In genomic region chr10:53087811-53088210, GRCm38 (mm10) we compare ENCODE assay signal across 9 mouse cellular contexts.
DNase-seq lines count a peak whose midpoint lies in the region; ATAC-seq lines count a peak whose summit lies in the region.
"Had no signal": no experiment of that assay in that cellular context is flagged by ENCODE, and none has a peak within 500 bp of the region (broad histone marks: within the 10 kb centered on the region; RNA-seq: fewer than 3 reads in every experiment).

No protein-coding gene starts in this region.

- no peaks in the 10 kb centered on the region for H3K27me3 ChIP-seq in forebrain, embryonic 14.5 days (replicated peaks; ENCODE audit: control insufficient read depth, insufficient read depth, low read length)
- H3K27me3 ChIP-seq in forebrain, embryonic 11.5 days (ENCODE audit: control insufficient read depth, insufficient read depth, low read length) = no peaks in the 10 kb centered on the region
- H3K27me3 ChIP-seq: limb, embryonic 15.5 days had no signal

- H3K4me3 ChIP-seq in forebrain, embryonic 14.5 days (ENCODE audit: low read depth, low read length) = no peak overlapping the region
- H3K4me3 ChIP-seq in forebrain, embryonic 11.5 days (ENCODE audit: low read depth, low read length) = no peak overlapping the region
- H3K4me3 ChIP-seq: limb, embryonic 15.5 days had no signal

- WGBS in forebrain, embryonic 14.5 days = 88% methylated on average over 1 of the region's 1 CpGs
- 91% methylated on average over 1 of the region's 1 CpGs for WGBS in forebrain, embryonic 11.5 days

- no peaks in the 10 kb centered on the region for H3K9me3 ChIP-seq in forebrain, embryonic 14.5 days (replicated peaks; ENCODE audit: control insufficient read depth, low read length)
- H3K9me3 ChIP-seq in forebrain, embryonic 11.5 days (ENCODE audit: control insufficient read depth, low read length) = no peaks in the 10 kb centered on the region
- H3K9me3 ChIP-seq: limb, embryonic 15.5 days had no signal

- H3K36me3 ChIP-seq in forebrain, embryonic 14.5 days (ENCODE audit: control insufficient read depth, insufficient read depth, low read length) = no peaks in the 10 kb centered on the region; the same call in 1 of the 2 replicates
- H3K36me3 ChIP-seq in forebrain, embryonic 11.5 days (ENCODE audit: control insufficient read depth, insufficient read depth, low read length) = no peaks in the 10 kb centered on the region
- H3K36me3 ChIP-seq: limb, embryonic 15.5 days had no signal

- no peak overlapping the region for H3K27ac ChIP-seq in forebrain, embryonic 14.5 days (ENCODE audit: low read depth, low read length)
- H3K27ac ChIP-seq in forebrain, embryonic 11.5 days (ENCODE audit: low read depth, low read length) = no peak overlapping the region
- H3K27ac ChIP-seq: limb, embryonic 15.5 days had no signal

- no peak overlapping the region for H3K4me2 ChIP-seq in forebrain, embryonic 14.5 days (ENCODE audit: low read length)
- no peak overlapping the region for H3K4me2 ChIP-seq in forebrain, embryonic 11.5 days (ENCODE audit: low read depth, low read length, severe bottlenecking)
- H3K4me2 ChIP-seq: limb, embryonic 15.5 days had no signal

- H3K4me1 ChIP-seq in forebrain, embryonic 14.5 days (ENCODE audit: control insufficient read depth, insufficient read depth, low read length) = no peaks in the 10 kb centered on the region
- no peaks in the 10 kb centered on the region for H3K4me1 ChIP-seq in forebrain, embryonic 11.5 days (replicated peaks; ENCODE audit: control insufficient read depth, insufficient read depth, low read length)
- H3K4me1 ChIP-seq: limb, embryonic 15.5 days had no signal

- ATAC-seq in forebrain, embryonic 14.5 days = no peak
- ATAC-seq in forebrain, embryonic 11.5 days (replicated peaks; ENCODE audit: low FRiP score) = no peak

- DNase-seq in forebrain, embryonic 14.5 days (ENCODE audit: low spot score) = peak; percentile 36
- no peak for DNase-seq in forebrain, embryonic 11.5 days (ENCODE audit: low spot score)
- DNase-seq in layer of hippocampus, adult 11-12 months (ENCODE audit: low spot score) = peak; percentile 22
- no peak for DNase-seq in layer of hippocampus, adult 9-11 months
- peak; percentile 11 for DNase-seq in MEL-GATA-1-ER (ENCODE audit: extremely low read depth, low read depth)
- DNase-seq in lung, postnatal 10 days = peak; percentile 32
- DNase-seq in testis, postnatal 14 days (ENCODE audit: low spot score) = no peak
- no peak for DNase-seq in right cerebral cortex, postnatal 14 days

- no peak overlapping the region for H3K9ac ChIP-seq in forebrain, embryonic 14.5 days (ENCODE audit: low read length)
- H3K9ac ChIP-seq in forebrain, embryonic 11.5 days (ENCODE audit: low read length) = no peak overlapping the region
- H3K9ac ChIP-seq: limb, embryonic 15.5 days had no signal

Comparison
In these comparisons a context has a peak if more than half of its experiments do, and no peak if none do; other contexts are left out.
1. DNase-seq: peak in forebrain, embryonic 14.5 days (single experiment), layer of hippocampus, adult 11-12 months (single experiment), MEL-GATA-1-ER (single experiment) and lung, postnatal 10 days (single experiment); none in forebrain, embryonic 11.5 days (single experiment), layer of hippocampus, adult 9-11 months (single experiment), testis, postnatal 14 days (single experiment) and right cerebral cortex, postnatal 14 days (single experiment).